In the genomic region with DNA sequence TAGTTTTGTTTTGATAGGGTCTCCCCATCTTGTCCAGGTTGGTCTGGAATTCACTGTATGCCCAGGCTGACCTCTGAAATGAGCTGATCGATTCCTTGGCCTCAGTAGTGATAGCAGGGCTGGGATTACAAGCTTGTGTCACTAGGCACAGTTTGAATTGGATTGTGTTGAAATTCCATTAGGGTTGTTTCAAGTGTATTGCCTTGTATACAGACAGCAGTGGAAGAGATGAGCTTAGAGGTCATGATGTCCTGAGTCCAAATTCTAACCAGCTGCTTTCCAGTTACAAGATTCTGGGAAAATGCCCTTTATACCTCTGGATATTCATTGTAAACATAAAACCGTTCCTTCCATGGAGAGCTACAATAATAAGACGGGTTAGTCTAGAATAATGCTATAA, we compare ENCODE assay signal across 8 mouse cellular contexts. TPM values are rescaled to one million over a fixed set of nuclear protein-coding genes. Genes with fewer than 3 reads are reported as not detected.
A peak's percentile ranks its signal among the peaks of the same experiment; 100 is the strongest.
DNase-seq lines count a peak whose midpoint lies in the region; ATAC-seq and TF ChIP-seq lines count a peak whose summit lies in the region.

No protein-coding gene starts in this region.

- H3K36me3 ChIP-seq in heart, embryonic 15.5 days = peaks cover 1% of the 10 kb centered on the region; the same call in 1 of the 2 replicates
- peaks cover 0 to 22% of the 10 kb centered on the region in 2 experiments; a peak in 2 of 4 replicates for H3K36me3 ChIP-seq in MEL (ENCODE audit: control insufficient read depth in 1 of 2, insufficient read depth in 2 of 2, low read length in 2 of 2)
- peaks cover 3% of the 10 kb centered on the region for H3K36me3 ChIP-seq in hindbrain, embryonic 12.5 days
- H3K36me3 ChIP-seq in midbrain, embryonic 10.5 days = peaks cover 29% of the 10 kb centered on the region

- H3K27ac ChIP-seq in heart, embryonic 15.5 days = peak overlapping the region; percentile 68; the same call in 1 of the 2 replicates
- no peak overlapping the region; the same call in 1 of the 2 replicates for H3K27ac ChIP-seq in MEL (ENCODE audit: control insufficient read depth, low read depth, low read length)
- H3K27ac ChIP-seq in hindbrain, embryonic 12.5 days = peak overlapping the region; percentile 86
- H3K27ac ChIP-seq in midbrain, embryonic 10.5 days (replicated peaks) = peak overlapping the region; percentile 94

- H3K79me2 ChIP-seq in MEL (ENCODE audit: control insufficient read depth, insufficient read depth, low read length, poor library complexity) = peaks cover 44% of the 10 kb centered on the region

- H3K4me1 ChIP-seq in heart, embryonic 15.5 days (replicated peaks) = peaks cover 25% of the 10 kb centered on the region
- peaks cover 4 to 28% of the 10 kb centered on the region in 2 experiments; a peak in 3 of 4 replicates for H3K4me1 ChIP-seq in MEL (ENCODE audit: control insufficient read depth in 1 of 2, insufficient read depth in 2 of 2, low read length in 2 of 2)
- H3K4me1 ChIP-seq in hindbrain, embryonic 12.5 days = peaks cover 26% of the 10 kb centered on the region
- H3K4me1 ChIP-seq in midbrain, embryonic 10.5 days = peaks cover 33% of the 10 kb centered on the region

- no peak for DNase-seq in heart, postnatal 36 days
- no peak for DNase-seq in MEL (ENCODE audit: low read depth, low spot score)
- DNase-seq in midbrain, embryonic 10.5 days (ENCODE audit: low spot score) = no peak
- no peak for DNase-seq in ovary, adult 18-20 months (ENCODE audit: low spot score)
- DNase-seq in spleen, postnatal 4 days (ENCODE audit: low spot score in 2 of 2) = no peak

- intact Hi-C loops in heart, postnatal 36 days (cut with DNase I) = loop anchor here (2.0 to 5.0 kb wide), 2 partner anchors 23 to 181 kb away; a partner anchor contains a TSS

- peak overlapping the region; percentile 69 for H3K9ac ChIP-seq in heart, embryonic 15.5 days
- peak overlapping the region; percentile 99 for H3K9ac ChIP-seq in MEL (ENCODE audit: control insufficient read depth, low read depth, low read length, poor library complexity, severe bottlenecking)
- H3K9ac ChIP-seq in hindbrain, embryonic 12.5 days = peak overlapping the region; percentile 80

- 17% methylated on average over 3 of the region's 3 CpGs for WGBS in heart, embryonic 15.5 days
- 32% methylated on average over 3 of the region's 3 CpGs for WGBS in hindbrain, embryonic 12.5 days
- 37% methylated on average over 3 of the region's 3 CpGs for WGBS in midbrain, embryonic 10.5 days

- H3K4me2 ChIP-seq in heart, embryonic 15.5 days = peak overlapping the region; percentile 74
- peak overlapping the region; percentile 75 for H3K4me2 ChIP-seq in hindbrain, embryonic 12.5 days (replicated peaks)

- TF ChIP-seq CTCF in MEL (IDR thresholded peaks at IDR 0.05 in 2 of 3, conservative IDR thresholded peaks at IDR 0.05 in 1 of 3; ENCODE audit: control insufficient read depth in 1 of 3, insufficient read depth in 1 of 3, low read depth in 2 of 3, low read length in 3 of 3, poor library complexity in 1 of 3, severe bottlenecking in 1 of 3) = no peak

- no peak for TF ChIP-seq RAD21 in MEL (IDR thresholded peaks at IDR 0.05; ENCODE audit: low read depth, low read length)

- no peak for TF ChIP-seq POLR2A in MEL (IDR thresholded peaks at IDR 0.05; ENCODE audit: control insufficient read depth in 1 of 2, insufficient read depth in 1 of 2, low read depth in 1 of 2, low read length in 2 of 2, poor library complexity in 1 of 2)

- H3K27me3 ChIP-seq in heart, embryonic 15.5 days = no peaks in the 10 kb centered on the region
- no peaks in the 10 kb centered on the region for H3K27me3 ChIP-seq in MEL (ENCODE audit: control insufficient read depth in 1 of 2, insufficient read depth in 2 of 2, low read length in 2 of 2)
- no peaks in the 10 kb centered on the region for H3K27me3 ChIP-seq in hindbrain, embryonic 12.5 days
- peaks cover 13% of the 10 kb centered on the region for H3K27me3 ChIP-seq in midbrain, embryonic 10.5 days (ENCODE audit: low read depth, poor library complexity, severe bottlenecking)

- no peak for ATAC-seq in heart, embryonic 15.5 days (replicated peaks; ENCODE audit: insufficient number of reproducible peaks, insufficient read depth, low FRiP score, low read depth)
- 0 out of 2 replicates have a peak, but pooled peaks have one; percentile 5 for ATAC-seq in hindbrain, embryonic 12.5 days (ENCODE audit: low FRiP score)
- no peak for ATAC-seq in granulocyte monocyte progenitor cell, adult 5-6 weeks (replicated peaks; ENCODE audit: poor library complexity, severe bottlenecking)

- no peak for TF ChIP-seq EP300 in MEL (IDR thresholded peaks at IDR 0.05; ENCODE audit: low read depth in 1 of 2, low read length in 2 of 2)

- H3K4me3 ChIP-seq in heart, embryonic 15.5 days = peak overlapping the region; percentile 78
- H3K4me3 ChIP-seq in MEL (ENCODE audit: control insufficient read depth in 1 of 2, insufficient read depth in 1 of 2, low read depth in 2 of 2, low read length in 2 of 2) = peak overlapping the region; percentile 81 to 95
- H3K4me3 ChIP-seq in hindbrain, embryonic 12.5 days = peak overlapping the region; percentile 66
- peak overlapping the region; percentile 75 for H3K4me3 ChIP-seq in midbrain, embryonic 10.5 days

- no peaks in the 10 kb centered on the region for H3K9me3 ChIP-seq in heart, embryonic 15.5 days (replicated peaks)
- no peaks in the 10 kb centered on the region for H3K9me3 ChIP-seq in MEL (replicated peaks; ENCODE audit: insufficient read depth, low read length)
- no peaks in the 10 kb centered on the region for H3K9me3 ChIP-seq in hindbrain, embryonic 12.5 days (replicated peaks)
- H3K9me3 ChIP-seq in midbrain, embryonic 10.5 days (replicated peaks) = no peaks in the 10 kb centered on the region

TF ChIP-seq in MEL, 35 proteins besides CTCF, POLR2A, EP300 and RAD21:
- TF ChIP-seq MAFK (IDR thresholded peaks at IDR 0.05; ENCODE audit: borderline replicate concordance, low read depth, low read length) (no peak), TAL1 (IDR thresholded peaks at IDR 0.05; ENCODE audit: low read length) (no peak), SMC3 (IDR thresholded peaks at IDR 0.05; ENCODE audit: low read depth, low read length) (no peak)

RNA-seq across cellular contexts. Expression of a gene that starts 0.9 kb away (rescaled TPM):
- 36.9 and 46.4 TPM in 2 replicates for polyA plus RNA-seq in heart, embryonic 15.5 days (2015; fragmentation: Nextera tagmentation; extraction: Ambion mirVana)
- total RNA-seq in heart, postnatal 36 days (2021) = 10 to 100 TPM; 10.8 to 14.5 TPM
- total RNA-seq in MEL (2012; rRNA removed) = 255 and 325 TPM in 2 replicates
- polyA plus RNA-seq in MEL (2012; ENCODE audit: insufficient read depth in 1 of 2, insufficient read length in 2 of 2, low read depth in 1 of 2, low replicate concordance in 2 of 2, missing spikeins in 1 of 2) = 1,000 to 10,000 TPM in 1 of 2 experiments, 100 to 1,000 TPM in 1; 364 to 5,082 TPM
- 48.8 and 49.7 TPM in 2 replicates for polyA plus RNA-seq in hindbrain, embryonic 12.5 days (2016; fragmentation: Nextera tagmentation; extraction: Ambion mirVana)
- polyA plus RNA-seq in midbrain, embryonic 10.5 days (2016; fragmentation: Nextera tagmentation; extraction: Ambion mirVana) = 89.6 and 106 TPM in 2 replicates
- 178 and 197 TPM in 2 replicates for total RNA-seq in granulocyte monocyte progenitor cell, adult 5-6 weeks (2014; fragmentation: Nextera tagmentation)
- 114 and 116 TPM in 2 replicates for total RNA-seq in granulocyte monocyte progenitor cell, adult 5-6 weeks (2017)

RNA-seq across cellular contexts. Expression of a gene that starts 55.3 kb away (rescaled TPM):
- polyA plus RNA-seq in heart, embryonic 15.5 days (2015; fragmentation: Nextera tagmentation; extraction: Ambion mirVana) = 0.39 and 0.42 TPM in 2 replicates
- under 1 TPM; 0.19 TPM for total RNA-seq in heart, postnatal 36 days (2021)
- total RNA-seq in MEL (2012; rRNA removed) = 0.08 and 0.13 TPM in 2 replicates
- polyA plus RNA-seq in MEL (2012; ENCODE audit: insufficient read depth in 1 of 2, insufficient read length in 2 of 2, low read depth in 1 of 2, low replicate concordance in 2 of 2, missing spikeins in 1 of 2) = under 1 TPM in 1 of 2 experiments, not detected in 1; 0.07 TPM
- 0.62 and 0.95 TPM in 2 replicates for polyA plus RNA-seq in hindbrain, embryonic 12.5 days (2016; fragmentation: Nextera tagmentation; extraction: Ambion mirVana)
- polyA plus RNA-seq in midbrain, embryonic 10.5 days (2016; fragmentation: Nextera tagmentation; extraction: Ambion mirVana) = 0.04 and 0.09 TPM in 2 replicates
- not detected in 2 replicates for total RNA-seq in granulocyte monocyte progenitor cell, adult 5-6 weeks (2014; fragmentation: Nextera tagmentation)
- total RNA-seq in granulocyte monocyte progenitor cell, adult 5-6 weeks (2017) = not detected in 2 replicates

RNA-seq across cellular contexts. Expression of a gene that starts 60.0 kb away (rescaled TPM):
- 34.9 and 35.6 TPM in 2 replicates for polyA plus RNA-seq in heart, embryonic 15.5 days (2015; fragmentation: Nextera tagmentation; extraction: Ambion mirVana)
- total RNA-seq in heart, postnatal 36 days (2021) = 10 to 100 TPM; 27.5 to 28.5 TPM
- 18.1 and 18.3 TPM in 2 replicates for total RNA-seq in MEL (2012; rRNA removed)
- 10 to 100 TPM; 15.2 to 53.6 TPM for polyA plus RNA-seq in MEL (2012; ENCODE audit: insufficient read depth in 1 of 2, insufficient read length in 2 of 2, low read depth in 1 of 2, low replicate concordance in 2 of 2, missing spikeins in 1 of 2)
- polyA plus RNA-seq in hindbrain, embryonic 12.5 days (2016; fragmentation: Nextera tagmentation; extraction: Ambion mirVana) = 60.3 and 68.5 TPM in 2 replicates
- 54.6 and 58.2 TPM in 2 replicates for polyA plus RNA-seq in midbrain, embryonic 10.5 days (2016; fragmentation: Nextera tagmentation; extraction: Ambion mirVana)
- 32.3 and 56.5 TPM in 2 replicates for total RNA-seq in granulocyte monocyte progenitor cell, adult 5-6 weeks (2014; fragmentation: Nextera tagmentation)
- 54.5 and 63.5 TPM in 2 replicates for total RNA-seq in granulocyte monocyte progenitor cell, adult 5-6 weeks (2017)
